Mouse (Mus musculus): Measurements from ENCODE around the gene 7530416G11Rik. TPM values are rescaled to one million over a fixed set of nuclear protein-coding genes. Genes with fewer than 3 reads are reported as not detected.
A peak's percentile ranks its signal among the peaks of the same experiment; 100 is the strongest.

Gene 7530416G11Rik
- polyA plus RNA-seq, 1 experiment from 2014 or later, result not detected

DNA sequence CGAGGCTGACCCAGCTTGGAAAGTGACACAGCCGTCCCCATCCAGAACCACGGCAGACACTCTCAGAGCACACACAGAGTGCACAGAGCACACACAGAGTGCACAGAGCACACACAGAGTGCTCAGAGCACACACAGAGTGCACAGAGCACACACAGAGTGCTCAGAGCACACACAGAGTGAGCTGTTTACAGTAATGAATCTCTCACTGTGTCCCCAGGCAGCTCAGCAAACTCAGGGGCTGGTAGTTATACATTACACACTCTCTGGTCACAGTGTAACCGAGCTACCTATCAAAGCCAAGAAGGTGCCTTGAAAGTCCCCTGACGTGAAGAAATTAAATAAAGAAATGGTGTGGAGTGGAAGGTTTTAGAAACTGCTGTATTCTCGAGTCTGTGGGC lies 33.6 kb downstream of the 7530416G11Rik start:
- no peak overlapping the region for H3K27ac ChIP-seq (ENCODE audit: low read depth, low read length)
- H3K4me3 ChIP-seq (ENCODE audit: low read depth, low read length), result no peak overlapping the region
- no peaks in the 10 kb centered on the region; the same call in 1 of the 2 replicates for H3K36me3 ChIP-seq (ENCODE audit: control insufficient read depth, insufficient read depth, low read length)
- WGBS, result 85% methylated on average over 6 of the region's 6 CpGs
- H3K4me2 ChIP-seq, result no peak overlapping the region
- H3K4me1 ChIP-seq (ENCODE audit: control insufficient read depth, insufficient read depth, low read length), result peaks cover 20% of the 10 kb centered on the region
- DNase-seq (ENCODE audit: low spot score, missing footprints) (no peak), ATAC-seq (ENCODE audit: low FRiP score) (no peak)
- no peak overlapping the region for H3K9ac ChIP-seq (ENCODE audit: low read length)
- peaks cover 2% of the 10 kb centered on the region; the same call in 1 of the 2 replicates for H3K27me3 ChIP-seq (ENCODE audit: control insufficient read depth, insufficient read depth, low read length)
- H3K9me3 ChIP-seq (ENCODE audit: control insufficient read depth, low read length), result no peaks in the 10 kb centered on the region

DNA sequence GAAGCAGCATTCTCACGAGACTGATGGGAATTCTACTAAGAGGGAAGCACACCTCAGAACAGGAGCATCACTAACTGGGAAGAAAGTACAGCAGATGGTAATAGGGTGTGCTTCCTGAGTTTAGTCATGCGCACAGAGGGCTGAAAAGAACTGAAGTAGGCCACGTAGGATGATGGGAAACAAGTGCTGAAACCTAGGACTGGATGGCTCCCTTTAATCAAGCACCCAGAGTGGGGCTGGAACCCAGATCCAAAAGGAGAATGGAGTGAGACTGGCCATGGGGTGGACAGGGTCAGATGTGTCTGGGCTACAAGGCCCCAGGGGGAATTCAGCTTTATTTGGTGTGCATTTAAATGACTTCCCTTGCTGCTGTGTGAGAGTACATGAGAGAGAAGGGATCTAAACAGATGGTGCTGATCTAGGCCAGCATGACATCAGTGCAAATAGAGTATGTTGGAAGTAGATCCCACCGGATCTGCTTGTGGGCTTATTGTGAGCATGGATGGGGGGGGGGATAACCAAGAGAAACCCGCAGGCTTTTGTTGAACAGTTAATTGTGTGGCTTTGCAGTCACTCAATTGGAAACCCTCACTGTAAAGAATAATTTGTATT lies 36.5 kb downstream of the 7530416G11Rik start:
- H3K4me1 ChIP-seq (ENCODE audit: control insufficient read depth, insufficient read depth, low read length), result peaks cover 47% of the 10 kb centered on the region
- DNase-seq (ENCODE audit: low spot score, missing footprints), result no peak
- no peaks in the 10 kb centered on the region; the same call in 1 of the 2 replicates for H3K36me3 ChIP-seq (ENCODE audit: control insufficient read depth, insufficient read depth, low read length)
- no peak overlapping the region for H3K4me3 ChIP-seq (ENCODE audit: low read depth, low read length)
- no peak overlapping the region for H3K27ac ChIP-seq (ENCODE audit: low read depth, low read length)
- no peak overlapping the region for H3K4me2 ChIP-seq
- no peak for ATAC-seq (ENCODE audit: low FRiP score)
- WGBS, result 84% methylated on average over 5 of the region's 5 CpGs
- peaks cover 2% of the 10 kb centered on the region; the same call in 1 of the 2 replicates for H3K27me3 ChIP-seq (ENCODE audit: control insufficient read depth, insufficient read depth, low read length)
- H3K9me3 ChIP-seq (ENCODE audit: control insufficient read depth, low read length), result no peaks in the 10 kb centered on the region
- H3K9ac ChIP-seq (ENCODE audit: low read length), result no peak overlapping the region

DNA sequence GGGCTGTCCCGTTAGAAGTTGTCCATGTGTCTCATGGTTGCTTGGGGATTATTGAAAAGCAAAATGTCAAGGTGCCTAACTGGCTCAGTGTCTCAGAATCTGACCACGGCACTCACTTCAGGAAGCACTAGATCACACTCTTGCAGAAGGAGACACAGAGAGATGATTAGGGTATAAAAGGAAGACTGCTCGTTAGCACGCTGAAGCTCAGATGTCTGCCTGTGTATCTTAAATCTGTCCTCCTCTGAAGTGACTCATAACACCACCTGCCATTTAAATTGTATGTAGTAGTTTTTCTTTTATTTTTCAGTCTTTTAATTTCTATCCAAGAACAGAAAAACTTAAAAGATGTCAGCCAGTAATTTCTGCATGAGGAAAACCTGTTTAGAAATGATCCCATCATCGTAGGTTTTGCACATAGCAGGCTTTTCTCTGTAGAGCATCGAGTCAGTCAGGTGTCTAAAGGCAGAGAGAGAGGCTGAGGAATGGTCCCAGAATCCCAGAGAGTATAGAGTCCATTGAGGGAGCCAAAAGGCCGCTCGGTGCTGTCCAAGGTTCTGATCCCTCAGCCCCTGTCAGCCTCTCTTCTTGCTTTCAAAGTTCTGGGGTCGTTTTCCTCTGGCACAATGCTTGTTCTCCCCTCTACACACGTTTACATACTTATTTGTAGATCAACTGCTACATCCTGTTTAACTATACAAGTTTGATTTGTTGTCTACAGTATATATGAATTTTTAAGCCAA lies 38.0 kb downstream of the 7530416G11Rik start:
- Histone ChIP-seq H3K4me3 (ENCODE audit: low read depth, low read length) (no peak overlapping the region), H3K36me3 (ENCODE audit: control insufficient read depth, insufficient read depth, low read length) (no peaks in the 10 kb centered on the region; the same call in 1 of the 2 replicates), H3K4me1 (ENCODE audit: control insufficient read depth, insufficient read depth, low read length) (peaks cover 61% of the 10 kb centered on the region), H3K27me3 (ENCODE audit: control insufficient read depth, insufficient read depth, low read length) (peaks cover 2% of the 10 kb centered on the region; the same call in 1 of the 2 replicates), H3K9me3 (ENCODE audit: control insufficient read depth, low read length) (no peaks in the 10 kb centered on the region), H3K27ac (ENCODE audit: low read depth, low read length) (peak overlapping the region; percentile 67), H3K4me2 (no peak overlapping the region), H3K9ac (ENCODE audit: low read length) (0 out of 2 replicates have a peak overlapping the region, but pooled peaks have one; percentile 21)
- no peak for DNase-seq (ENCODE audit: low spot score, missing footprints)
- 37% methylated on average over 10 of the region's 10 CpGs for WGBS
- ATAC-seq (ENCODE audit: low FRiP score), result no peak

DNA sequence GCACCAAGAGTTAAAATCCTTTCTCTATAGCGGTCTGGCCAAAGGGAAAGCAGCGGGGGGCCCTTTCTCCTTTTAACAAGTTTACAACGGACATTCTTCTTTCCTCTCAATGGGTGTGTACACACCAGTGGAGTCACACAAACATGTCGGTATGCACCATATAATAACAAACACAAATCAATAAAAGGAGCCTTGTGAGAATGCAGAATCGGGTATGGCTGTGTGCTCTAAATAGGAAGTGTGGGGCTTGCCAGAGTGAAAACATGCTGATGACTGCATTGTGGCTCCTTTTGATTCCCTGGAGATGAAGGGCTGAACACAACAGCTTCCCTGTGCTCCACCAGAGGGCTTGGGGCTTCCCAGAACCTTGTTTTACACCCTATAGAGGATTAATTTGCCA lies 38.8 kb downstream of the 7530416G11Rik start:
- Histone ChIP-seq H3K27me3 (ENCODE audit: control insufficient read depth, insufficient read depth, low read length) (peaks cover 9% of the 10 kb centered on the region), H3K4me2 (peak overlapping the region; percentile 11; the same call in 1 of the 2 replicates)

DNA sequence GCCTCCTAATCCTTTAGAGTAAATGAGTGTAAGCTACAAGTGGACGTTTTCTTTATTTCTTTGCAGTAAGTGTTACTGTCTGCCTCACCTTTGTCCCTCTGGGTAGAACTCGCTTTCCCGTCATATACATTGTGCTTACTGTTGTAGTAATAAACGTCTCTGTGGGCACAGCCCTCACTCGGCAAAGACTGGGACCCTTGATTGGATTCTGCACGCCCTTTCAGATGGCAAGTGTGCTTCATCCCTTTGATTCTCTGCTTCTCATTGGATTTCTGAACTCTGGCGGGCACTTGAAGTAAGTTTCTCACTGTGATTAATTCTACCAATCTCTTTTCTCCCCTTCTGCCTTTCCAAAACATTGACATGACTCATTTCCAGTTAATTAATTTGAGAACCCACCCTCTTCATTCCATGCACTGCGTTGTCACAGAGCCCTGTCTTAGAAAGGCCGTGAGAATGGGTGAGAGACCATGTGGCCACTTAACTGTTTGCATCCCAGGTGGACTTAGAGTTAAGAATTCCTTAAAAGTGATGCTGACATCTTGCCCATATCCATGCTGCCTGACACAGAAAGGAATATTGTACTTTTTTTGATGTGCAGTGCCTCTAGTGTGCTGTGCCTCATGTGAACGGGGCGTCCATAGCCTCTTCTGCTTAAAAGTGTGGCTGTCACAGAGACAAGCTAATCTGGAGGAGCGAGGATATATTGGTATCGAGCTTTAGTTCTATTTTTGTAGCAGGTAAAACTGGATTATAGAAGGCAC lies 39.8 kb downstream of the 7530416G11Rik start:
- H3K9ac ChIP-seq (ENCODE audit: low read length), result 0 out of 2 replicates have a peak overlapping the region, but pooled peaks have one; percentile 6
- no peaks in the 10 kb centered on the region; the same call in 1 of the 2 replicates for H3K36me3 ChIP-seq (ENCODE audit: control insufficient read depth, insufficient read depth, low read length)
- H3K4me3 ChIP-seq (ENCODE audit: low read depth, low read length), result no peak overlapping the region
- H3K4me2 ChIP-seq, result peak overlapping the region; percentile 2; the same call in 1 of the 2 replicates
- H3K9me3 ChIP-seq (ENCODE audit: control insufficient read depth, low read length), result no peaks in the 10 kb centered on the region
- ATAC-seq (ENCODE audit: low FRiP score), result no peak
- 24% methylated on average over 13 of the region's 13 CpGs for WGBS
- H3K4me1 ChIP-seq (ENCODE audit: control insufficient read depth, insufficient read depth, low read length), result peaks cover 78% of the 10 kb centered on the region
- H3K27me3 ChIP-seq (ENCODE audit: control insufficient read depth, insufficient read depth, low read length), result peaks cover 7% of the 10 kb centered on the region
- peak overlapping the region; percentile 65 for H3K27ac ChIP-seq (ENCODE audit: low read depth, low read length)
- DNase-seq (ENCODE audit: low spot score, missing footprints), result peak; percentile 90

More for the DNA sequence above, 38.8 kb downstream of the 7530416G11Rik start:
- 6% methylated on average over 5 of the region's 5 CpGs for WGBS
- no peak overlapping the region for H3K9ac ChIP-seq (ENCODE audit: low read length)
- no peaks in the 10 kb centered on the region; the same call in 1 of the 2 replicates for H3K36me3 ChIP-seq (ENCODE audit: control insufficient read depth, insufficient read depth, low read length)
- peak; percentile 92 for DNase-seq (ENCODE audit: low spot score, missing footprints)
- H3K9me3 ChIP-seq (ENCODE audit: control insufficient read depth, low read length), result no peaks in the 10 kb centered on the region
- ATAC-seq (ENCODE audit: low FRiP score), result peak; percentile 43
- peaks cover 69% of the 10 kb centered on the region for H3K4me1 ChIP-seq (ENCODE audit: control insufficient read depth, insufficient read depth, low read length)
- H3K27ac ChIP-seq (ENCODE audit: low read depth, low read length), result peak overlapping the region; percentile 67; the same call in 1 of the 2 replicates
- H3K4me3 ChIP-seq (ENCODE audit: low read depth, low read length), result no peak overlapping the region

DNA sequence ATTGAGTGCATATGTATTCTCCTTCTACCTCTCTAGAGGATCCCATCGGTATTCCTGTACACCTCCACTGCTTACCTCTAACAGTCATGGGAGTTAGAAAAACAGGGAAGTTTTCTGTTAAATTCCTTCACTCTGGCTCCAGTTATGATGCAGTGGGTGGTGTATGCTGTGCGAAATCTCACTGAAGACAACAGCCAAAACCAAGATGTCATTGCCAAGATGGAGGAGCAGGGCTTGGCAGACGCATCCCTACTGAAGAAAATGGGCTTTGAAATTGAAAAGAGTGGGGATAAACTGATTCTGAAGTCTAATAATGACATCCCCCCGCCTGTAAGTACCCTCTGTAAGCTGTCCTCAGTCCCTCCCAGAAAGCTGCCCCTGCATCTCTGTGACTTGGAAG lies 40.9 kb downstream of the 7530416G11Rik start:
- H3K4me2 ChIP-seq, result peak overlapping the region; percentile 3; the same call in 1 of the 2 replicates
- 46% methylated on average over 4 of the region's 4 CpGs for WGBS
- ATAC-seq (ENCODE audit: low FRiP score), result no peak
- peaks cover 15% of the 10 kb centered on the region for H3K27me3 ChIP-seq (ENCODE audit: control insufficient read depth, insufficient read depth, low read length)
- H3K4me3 ChIP-seq (ENCODE audit: low read depth, low read length), result no peak overlapping the region
- DNase-seq (ENCODE audit: low spot score, missing footprints), result peak; percentile 87
- peak overlapping the region; percentile 55 for H3K27ac ChIP-seq (ENCODE audit: low read depth, low read length)
- H3K36me3 ChIP-seq (ENCODE audit: control insufficient read depth, insufficient read depth, low read length), result no peaks in the 10 kb centered on the region; the same call in 1 of the 2 replicates
- H3K9me3 ChIP-seq (ENCODE audit: control insufficient read depth, low read length), result no peaks in the 10 kb centered on the region
- peaks cover 89% of the 10 kb centered on the region for H3K4me1 ChIP-seq (ENCODE audit: control insufficient read depth, insufficient read depth, low read length)
- no peak overlapping the region for H3K9ac ChIP-seq (ENCODE audit: low read length)

DNA sequence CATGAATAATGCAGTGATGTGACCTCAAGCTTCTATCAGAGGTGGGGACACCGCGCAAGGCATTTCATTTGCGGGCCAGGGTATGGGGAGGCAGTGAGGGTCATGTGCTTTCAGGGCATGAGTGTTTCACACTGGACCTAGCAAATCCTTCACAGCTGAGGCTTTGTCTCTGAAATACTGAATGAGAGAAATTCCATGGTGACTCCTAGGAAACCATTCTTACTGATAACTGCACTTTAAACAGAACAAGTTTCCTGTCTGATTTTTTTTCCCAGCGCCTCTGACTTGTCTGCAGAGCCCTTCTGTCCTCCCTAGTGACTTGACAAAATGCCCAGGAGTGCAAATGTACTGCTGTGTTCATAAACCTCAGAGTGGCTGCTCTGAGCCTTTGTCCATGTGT lies 41.5 kb downstream of the 7530416G11Rik start:
- Histone ChIP-seq H3K4me2 (no peak overlapping the region), H3K36me3 (ENCODE audit: control insufficient read depth, insufficient read depth, low read length) (no peaks in the 10 kb centered on the region), H3K9ac (ENCODE audit: low read length) (no peak overlapping the region), H3K4me1 (ENCODE audit: control insufficient read depth, insufficient read depth, low read length) (peaks cover 89% of the 10 kb centered on the region), H3K9me3 (ENCODE audit: control insufficient read depth, low read length) (no peaks in the 10 kb centered on the region), H3K27ac (ENCODE audit: low read depth, low read length) (peak overlapping the region; percentile 55), H3K27me3 (ENCODE audit: control insufficient read depth, insufficient read depth, low read length) (peaks cover 21% of the 10 kb centered on the region), H3K4me3 (ENCODE audit: low read depth, low read length) (no peak overlapping the region)
- ATAC-seq (ENCODE audit: low FRiP score) (peak; percentile 86), DNase-seq (ENCODE audit: low spot score, missing footprints) (peak; percentile 97)
- WGBS, result 17% methylated on average over 4 of the region's 4 CpGs

DNA sequence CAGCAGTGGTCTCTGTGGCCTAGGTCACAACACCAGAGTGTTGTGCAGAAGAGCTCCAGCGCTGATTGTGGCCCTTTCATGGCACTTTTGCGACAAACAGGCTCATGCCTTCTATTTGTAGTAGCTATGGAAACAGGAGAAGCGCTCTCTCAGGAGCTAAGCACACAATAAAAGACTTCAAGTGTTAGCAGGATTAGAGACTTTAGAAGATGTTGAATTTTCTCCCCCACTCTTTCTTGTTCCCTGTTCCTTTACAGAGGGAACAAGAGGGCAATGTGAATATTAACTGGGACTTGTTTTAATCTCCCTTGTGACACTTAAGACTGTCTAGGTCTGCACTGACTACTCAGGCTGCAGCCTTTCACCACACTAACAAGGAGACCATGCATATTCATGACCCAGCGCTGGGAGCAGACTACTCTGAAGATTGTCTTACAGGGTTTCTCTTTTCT lies 44.4 kb downstream of the 7530416G11Rik start:
- Histone ChIP-seq H3K9me3 (ENCODE audit: control insufficient read depth, low read length) (no peaks in the 10 kb centered on the region), H3K9ac (ENCODE audit: low read length) (0 out of 2 replicates have a peak overlapping the region, but pooled peaks have one; percentile 1), H3K36me3 (ENCODE audit: control insufficient read depth, insufficient read depth, low read length) (no peaks in the 10 kb centered on the region), H3K4me1 (ENCODE audit: control insufficient read depth, insufficient read depth, low read length) (peaks cover 66% of the 10 kb centered on the region), H3K27me3 (ENCODE audit: control insufficient read depth, insufficient read depth, low read length) (peaks cover 50% of the 10 kb centered on the region), H3K4me3 (ENCODE audit: low read depth, low read length) (no peak overlapping the region), H3K27ac (ENCODE audit: low read depth, low read length) (peak overlapping the region; percentile 64), H3K4me2 (no peak overlapping the region; the same call in 1 of the 2 replicates)
- ATAC-seq (ENCODE audit: low FRiP score) (peak; percentile 74), DNase-seq (ENCODE audit: low spot score, missing footprints) (peak; percentile 94)
- WGBS, result 15% methylated on average over 4 of the region's 4 CpGs

All from midbrain, embryonic 11.5 days (tissue).